In genomic region chr1:155028735-155029134, GRCm38 (mm10) we compare ENCODE assay signal across 9 mouse cellular contexts.
DNase-seq lines count a peak whose midpoint lies in the region; ATAC-seq lines count a peak whose summit lies in the region.
"Had no signal": no experiment of that assay in that cellular context is flagged by ENCODE, and none has a peak within 500 bp of the region (broad histone marks: within the 10 kb centered on the region; RNA-seq: fewer than 3 reads in every experiment).

No protein-coding gene starts in this region.

- peak overlapping the region; percentile 24; the same call in 1 of the 2 replicates for H3K4me2 ChIP-seq in neural tube, embryonic 13.5 days
- H3K4me2 ChIP-seq in neural tube, embryonic 15.5 days = peak overlapping the region; percentile 26; the same call in 1 of the 2 replicates

- no peak for DNase-seq in neural tube, embryonic 10.5 days (ENCODE audit: extremely low spot score, low spot score)
- DNase-seq in embryonic facial prominence, embryonic 10.5 days (ENCODE audit: low spot score) = no peak
- no peak for DNase-seq in limb, embryonic 10.5 days (ENCODE audit: low spot score)
- DNase-seq in MN1 (ENCODE audit: low spot score) = no peak
- DNase-seq in urinary bladder, postnatal 10 days (ENCODE audit: low spot score) = no peak
- no peak for DNase-seq in adrenal gland, postnatal 14 days

- no peak overlapping the region for H3K9ac ChIP-seq in neural tube, embryonic 13.5 days
- no peak overlapping the region for H3K9ac ChIP-seq in neural tube, embryonic 15.5 days (replicated peaks)

- H3K4me1 ChIP-seq in neural tube, embryonic 13.5 days (replicated peaks) = peaks cover 40% of the 10 kb centered on the region
- peaks cover 59% of the 10 kb centered on the region for H3K4me1 ChIP-seq in embryonic facial prominence, embryonic 10.5 days
- peaks cover 51% of the 10 kb centered on the region for H3K4me1 ChIP-seq in limb, embryonic 10.5 days
- peaks cover 13% of the 10 kb centered on the region; the same call in 1 of the 2 replicates for H3K4me1 ChIP-seq in neural tube, embryonic 15.5 days

- no peaks in the 10 kb centered on the region for H3K9me3 ChIP-seq in neural tube, embryonic 13.5 days
- no peaks in the 10 kb centered on the region for H3K9me3 ChIP-seq in embryonic facial prominence, embryonic 10.5 days
- H3K9me3 ChIP-seq in limb, embryonic 10.5 days (replicated peaks) = no peaks in the 10 kb centered on the region
- H3K9me3 ChIP-seq in neural tube, embryonic 15.5 days (replicated peaks) = no peaks in the 10 kb centered on the region

- ATAC-seq in neural tube, embryonic 13.5 days (ENCODE audit: low read depth) = no peak
- no peak for ATAC-seq in neural tube, embryonic 15.5 days (ENCODE audit: low FRiP score)
- ATAC-seq: midbrain, embryonic 16.5 days had no signal

- H3K27me3 ChIP-seq in neural tube, embryonic 13.5 days = peaks cover 5% of the 10 kb centered on the region; the same call in 1 of the 2 replicates
- peaks cover 24% of the 10 kb centered on the region for H3K27me3 ChIP-seq in embryonic facial prominence, embryonic 10.5 days (replicated peaks; ENCODE audit: low read depth, poor library complexity, severe bottlenecking)
- H3K27me3 ChIP-seq in limb, embryonic 10.5 days (ENCODE audit: low read depth, poor library complexity, severe bottlenecking) = peaks cover 10% of the 10 kb centered on the region; the same call in 1 of the 2 replicates
- no peaks in the 10 kb centered on the region for H3K27me3 ChIP-seq in neural tube, embryonic 15.5 days (replicated peaks)

- no peak overlapping the region for H3K4me3 ChIP-seq in neural tube, embryonic 13.5 days
- no peak overlapping the region; the same call in 1 of the 2 replicates for H3K4me3 ChIP-seq in embryonic facial prominence, embryonic 10.5 days
- H3K4me3 ChIP-seq in limb, embryonic 10.5 days = 0 out of 2 replicates have a peak overlapping the region, but pooled peaks have one; percentile 14
- H3K4me3 ChIP-seq in neural tube, embryonic 15.5 days (replicated peaks) = no peak overlapping the region

- H3K27ac ChIP-seq in neural tube, embryonic 13.5 days (replicated peaks) = no peak overlapping the region
- peak overlapping the region; percentile 55; the same call in 1 of the 2 replicates for H3K27ac ChIP-seq in embryonic facial prominence, embryonic 10.5 days (replicated peaks)
- peak overlapping the region; percentile 66 for H3K27ac ChIP-seq in limb, embryonic 10.5 days
- no peak overlapping the region for H3K27ac ChIP-seq in neural tube, embryonic 15.5 days (replicated peaks)

- no peaks in the 10 kb centered on the region for H3K36me3 ChIP-seq in neural tube, embryonic 13.5 days
- H3K36me3 ChIP-seq in embryonic facial prominence, embryonic 10.5 days (replicated peaks) = no peaks in the 10 kb centered on the region
- no peaks in the 10 kb centered on the region for H3K36me3 ChIP-seq in limb, embryonic 10.5 days
- no peaks in the 10 kb centered on the region for H3K36me3 ChIP-seq in neural tube, embryonic 15.5 days

- 44% methylated on average over 5 of the region's 5 CpGs for WGBS in neural tube, embryonic 13.5 days
- 42% methylated on average over 5 of the region's 5 CpGs for WGBS in embryonic facial prominence, embryonic 10.5 days
- WGBS in limb, embryonic 10.5 days = 42% methylated on average over 5 of the region's 5 CpGs
- 46% methylated on average over 5 of the region's 5 CpGs for WGBS in neural tube, embryonic 15.5 days

Comparison
In these comparisons a context has a peak if more than half of its experiments do, and no peak if none do; other contexts are left out.
1. H3K27ac ChIP-seq: peak in embryonic facial prominence, embryonic 10.5 days (single experiment) and limb, embryonic 10.5 days (single experiment); none in neural tube, embryonic 13.5 days (single experiment) and neural tube, embryonic 15.5 days (single experiment).